Mouse (Mus musculus): ENCODE results near the gene Olfr822. TPM values are rescaled to one million over a fixed set of nuclear protein-coding genes. Genes with fewer than 3 reads are reported as not detected.

Gene Olfr822
- polyA plus RNA-seq (2012; fragmentation: generic; extraction: Trizol): not detected

GRCm38 (mm10) chr10:130070910-130071309 is at the start of gene Olfr822:
Gene Olfr822 (plus strand): TSS chr10:130071210.

GRCm38 (mm10) chr10:130030048-130030447 is 41.0 kb upstream of the Olfr822 start, which contains the start of gene Olfr821:
Gene Olfr821 (plus strand): TSS chr10:130030348.

DNA sequence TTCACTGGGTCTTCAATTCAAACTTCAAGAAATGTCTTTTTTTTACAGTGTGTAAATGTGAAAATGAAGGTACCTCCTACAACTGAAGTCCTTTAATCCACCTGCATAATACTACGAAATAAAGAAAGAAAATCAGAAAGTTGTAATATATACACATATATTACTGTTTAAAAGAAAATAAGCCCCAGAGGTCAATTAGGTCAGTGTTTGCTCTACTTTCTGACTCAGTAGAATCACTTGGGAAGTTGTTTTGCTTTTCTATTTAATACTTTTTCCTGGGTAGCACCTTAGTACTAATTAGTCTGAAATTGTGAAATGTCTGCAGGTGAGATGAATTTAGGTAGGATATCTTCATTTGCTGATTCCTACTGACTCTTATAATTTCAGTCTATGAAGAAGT is 44.3 kb downstream of the Olfr822 start, which contains the start of gene Olfr823:
TSS of gene Olfr823 (minus strand) at position 101 of the 400 bp plus-strand sequence.

Other genes starting within 250 kb of the Olfr822 start
- not detected for gene Olfr812, start 225.1 kb upstream of the Olfr822 start, polyA plus RNA-seq (2012; fragmentation: generic; extraction: Trizol)
- gene Olfr813, start 215.8 kb upstream of the Olfr822 start, polyA plus RNA-seq (2012; fragmentation: generic; extraction: Trizol): not detected
- not detected for gene Olfr814, start 191.4 kb upstream of the Olfr822 start, polyA plus RNA-seq (2012; fragmentation: generic; extraction: Trizol)
- not detected for gene Olfr815, start 165.3 kb upstream of the Olfr822 start, polyA plus RNA-seq (2012; fragmentation: generic; extraction: Trizol)
- gene Olfr816, start 155.6 kb upstream of the Olfr822 start, polyA plus RNA-seq (2012; fragmentation: generic; extraction: Trizol): not detected
- gene Olfr818, start 122.1 kb upstream of the Olfr822 start, polyA plus RNA-seq (2012; fragmentation: generic; extraction: Trizol): not detected
- not detected for gene Olfr819, start 103.9 kb upstream of the Olfr822 start, polyA plus RNA-seq (2012; fragmentation: generic; extraction: Trizol)
- gene Olfr247, start 95.1 kb upstream of the Olfr822 start, polyA plus RNA-seq (2012; fragmentation: generic; extraction: Trizol): not detected
- gene Gm10310, start 86.1 kb upstream of the Olfr822 start, polyA plus RNA-seq (2012; fragmentation: generic; extraction: Trizol): not detected
- gene Olfr820, start 58.6 kb upstream of the Olfr822 start, polyA plus RNA-seq (2012; fragmentation: generic; extraction: Trizol): not detected
- gene Olfr821, start 40.9 kb upstream of the Olfr822 start, polyA plus RNA-seq (2012; fragmentation: generic; extraction: Trizol): not detected
- gene Olfr823, start 44.2 kb downstream of the Olfr822 start, polyA plus RNA-seq (2012; fragmentation: generic; extraction: Trizol): not detected
- gene Olfr824, start 58.8 kb downstream of the Olfr822 start, polyA plus RNA-seq (2012; fragmentation: generic; extraction: Trizol): not detected
- not detected for gene Olfr825, start 95.6 kb downstream of the Olfr822 start, polyA plus RNA-seq (2012; fragmentation: generic; extraction: Trizol)
- not detected for gene Olfr826, start 113.0 kb downstream of the Olfr822 start, polyA plus RNA-seq (2012; fragmentation: generic; extraction: Trizol)
- gene Olfr827, start 143.2 kb downstream of the Olfr822 start, polyA plus RNA-seq (2012; fragmentation: generic; extraction: Trizol): not detected
- not detected for gene Neurod4, start 209.0 kb downstream of the Olfr822 start, polyA plus RNA-seq (2012; fragmentation: generic; extraction: Trizol)

All from C3H10T1/2 (cell line).